Mouse (Mus musculus) embryonic fibroblast, embryonic 13.5 days (primary cell): ENCODE results near the gene Cd160.
A peak's percentile ranks its signal among the peaks of the same experiment; 100 is the strongest.

Experiments
- CTCF ChIP-seq: IDR thresholded peaks from 2 replicates; pipeline ENCODE4 v1.5.1; 2011; ENCODE audit warnings: mild to moderate bottlenecking, control low read depth, low read length, moderate library complexity, borderline replicate concordance; ENCODE audit not compliant: insufficient read depth
- POLR2A ChIP-seq: IDR thresholded peaks from 2 replicates; pipeline ENCODE4 v1.6.1; 2011; ENCODE audit warnings: low read depth, mild to moderate bottlenecking, control low read depth, low read length, moderate library complexity

DNA sequence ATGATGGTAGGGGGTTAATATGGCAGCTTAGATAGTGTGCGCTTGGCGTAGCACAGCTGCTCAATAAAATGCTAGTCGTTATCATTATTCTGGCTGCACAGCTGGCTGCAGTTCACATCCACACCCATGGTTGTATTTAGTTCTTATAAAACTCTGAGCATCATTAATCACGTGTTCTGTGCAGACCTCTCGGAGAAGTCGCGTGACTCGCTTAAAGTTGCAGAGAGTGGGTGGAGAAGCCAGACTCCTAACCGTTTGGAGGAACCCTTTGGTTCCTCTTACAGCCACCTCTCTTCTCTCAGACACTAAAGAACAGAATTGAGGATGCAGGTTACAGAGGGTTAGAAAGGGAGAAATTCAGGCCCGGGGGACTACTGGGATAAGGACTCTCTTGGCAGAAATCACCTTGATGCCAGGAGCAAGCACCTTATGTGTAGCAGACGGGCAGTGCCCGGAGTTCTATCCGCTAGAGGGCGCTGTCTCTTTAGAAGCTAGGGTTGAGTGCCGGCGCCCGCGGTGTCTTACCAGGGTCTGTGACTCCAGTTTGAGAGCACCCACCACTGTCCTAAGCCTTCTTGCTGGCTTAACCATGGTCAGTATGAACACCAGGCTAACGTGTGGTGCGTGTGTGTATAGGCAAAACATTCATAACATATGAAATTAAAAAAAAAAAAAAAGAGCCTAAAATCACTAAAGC, 16.6 kb downstream of the Cd160 start:
- TF ChIP-seq POLR2A (no peak), CTCF (peak; percentile 37; the same call in 1 of the 2 replicates)
